Mouse (Mus musculus): Measurements from ENCODE around the gene Adgrg1.
A peak's percentile ranks its signal among the peaks of the same experiment; 100 is the strongest.

The Adgrg1 gene

GRCm38 (mm10) chr8:94974467-94975165 is at the start of gene Adgrg1:
Adgrg1 (plus strand) TSS chr8:94974751.
- DNase-seq, result no peak

- DNase-seq, result no peak
These were observed 46.3 kb upstream of the Adgrg1 start for GRCm38 (mm10) chr8:94928227-94928626.

- DNase-seq, result no peak
These were observed 40.6 kb upstream of the Adgrg1 start for GRCm38 (mm10) chr8:94933918-94934317.

- no peak for DNase-seq
These were observed 39.4 kb upstream of the Adgrg1 start for GRCm38 (mm10) chr8:94935172-94935571.

DNA sequence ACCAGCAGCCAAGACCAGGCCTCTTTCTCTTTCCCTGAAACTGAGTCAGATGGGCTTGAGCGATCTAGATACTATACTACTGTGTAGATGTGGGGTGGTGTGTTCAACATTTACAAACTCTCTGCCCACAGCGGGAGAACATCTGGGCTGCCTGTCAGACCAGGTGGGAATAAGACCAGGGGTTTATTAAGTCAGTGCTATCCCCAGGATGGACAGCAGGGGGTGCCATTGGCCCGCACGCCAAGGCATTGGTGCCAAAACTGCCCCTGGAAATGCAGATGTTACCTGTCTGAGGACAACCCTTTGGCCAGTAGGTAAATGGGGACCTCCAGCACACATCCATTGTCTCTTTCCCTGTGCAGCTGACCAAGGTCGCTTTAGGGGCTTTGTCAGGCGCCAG is 32.0 kb upstream of the Adgrg1 start:
- DNase-seq, result peak; percentile 44 to 65

DNA sequence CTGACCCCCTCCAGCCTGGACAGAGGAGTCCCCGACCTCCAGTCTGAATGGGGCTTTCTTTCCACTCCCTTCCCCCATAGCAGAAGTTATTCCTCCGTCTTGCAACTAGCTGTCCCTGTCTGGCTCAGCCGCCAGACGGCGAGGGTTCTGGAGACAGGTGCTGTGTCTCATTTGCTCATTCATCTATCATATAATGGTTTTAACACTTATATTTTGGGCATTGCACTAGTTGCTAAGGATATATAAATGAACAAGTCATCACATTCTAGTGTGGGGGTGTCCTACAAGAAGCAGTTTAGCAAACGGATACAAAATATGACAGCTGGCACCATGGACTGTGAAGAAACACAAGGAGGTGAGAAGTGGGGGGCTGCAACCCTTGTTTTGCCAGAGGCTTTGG is 29.4 kb upstream of the Adgrg1 start:
- DNase-seq, result no peak

GRCm38 (mm10) chr8:94948421-94948820 is 26.1 kb upstream of the Adgrg1 start:
- DNase-seq, result no peak

- DNase-seq, result no peak
These were observed 25.5 kb upstream of the Adgrg1 start for GRCm38 (mm10) chr8:94949010-94949409.

DNA sequence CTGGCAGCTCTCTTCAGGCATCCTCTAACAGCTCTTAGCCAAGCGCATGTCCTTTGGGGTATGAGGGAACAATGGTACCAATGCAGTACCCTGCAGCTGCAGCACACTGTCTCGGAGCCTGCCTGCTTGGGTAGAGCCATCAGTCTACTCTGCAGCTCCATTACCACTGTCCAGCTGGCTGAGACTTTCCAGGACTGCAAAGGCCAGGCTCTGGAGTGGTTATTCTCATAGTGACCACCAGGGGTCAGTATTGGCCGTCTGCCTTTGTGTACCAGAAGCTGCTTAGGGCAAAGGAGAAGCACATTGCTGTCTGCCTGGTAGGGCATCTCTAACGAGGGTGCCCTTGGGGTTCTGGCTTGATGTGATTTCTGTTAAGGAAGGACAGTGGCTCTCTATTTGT is 24.5 kb upstream of the Adgrg1 start:
- peak; percentile 83 to 87 for DNase-seq

- no peak for DNase-seq
These were observed 24.1 kb upstream of the Adgrg1 start for GRCm38 (mm10) chr8:94950458-94950857.

DNA sequence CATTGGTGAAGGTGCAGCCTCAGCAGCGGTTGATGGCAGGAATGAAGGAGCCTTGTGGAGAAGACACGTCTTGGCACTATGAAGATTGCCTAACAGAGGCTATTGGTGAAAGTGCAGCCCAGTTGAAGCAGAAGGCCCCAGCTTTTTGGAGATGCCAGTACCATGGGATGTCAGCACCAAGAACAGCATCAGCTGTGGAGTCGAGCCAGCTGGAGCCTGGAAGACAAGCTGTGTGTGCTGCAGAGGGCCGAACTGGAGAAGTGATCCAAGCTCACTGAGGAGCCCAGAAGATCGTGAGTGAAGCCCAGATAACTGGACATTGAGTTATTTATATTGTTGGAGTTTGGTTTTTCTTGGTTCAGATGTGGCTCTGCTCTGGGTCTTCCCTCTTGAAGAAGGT is 22.5 kb upstream of the Adgrg1 start:
- no peak for DNase-seq

DNA sequence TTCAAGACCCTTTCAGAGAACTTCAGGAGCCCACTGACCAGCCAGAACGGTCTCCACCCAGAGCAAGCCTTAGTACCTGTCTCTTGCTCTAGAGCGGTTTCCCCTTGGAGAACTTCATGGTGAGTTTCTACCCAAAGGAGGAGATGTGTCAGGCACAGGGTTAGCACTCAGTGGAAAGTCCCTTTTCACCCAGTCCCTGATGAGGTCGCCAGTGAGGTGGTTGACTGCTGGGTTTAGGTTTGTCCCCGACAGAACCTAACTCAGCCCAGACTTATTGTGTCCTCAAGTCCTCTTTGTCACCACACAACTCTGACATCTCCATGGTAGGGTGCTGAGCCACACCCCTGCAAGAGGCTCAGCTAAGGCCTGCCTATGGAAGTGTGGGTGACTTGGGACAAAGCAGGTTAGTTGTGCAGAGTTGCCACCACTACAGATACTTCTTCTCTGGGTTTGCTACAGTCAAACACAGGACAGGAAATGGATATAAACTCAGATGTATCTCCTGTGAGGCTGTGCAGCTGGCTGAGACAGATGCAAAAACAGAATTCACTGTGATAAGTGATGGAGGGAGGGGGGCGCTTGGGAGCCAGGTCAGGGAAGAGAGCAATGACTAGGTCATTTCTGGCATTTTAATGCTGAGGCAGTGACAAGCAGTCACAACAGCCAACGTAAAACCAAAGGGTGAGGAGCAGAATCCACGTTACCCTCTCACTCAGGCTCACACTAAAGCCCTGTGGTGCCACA is 20.8 kb upstream of the Adgrg1 start:
- DNase-seq, result no peak

- DNase-seq, result no peak
These were observed 20.2 kb upstream of the Adgrg1 start for GRCm38 (mm10) chr8:94954368-94954737.

- DNase-seq, result peak; percentile 19 to 29
These were observed 19.4 kb upstream of the Adgrg1 start for GRCm38 (mm10) chr8:94954921-94955758.

GRCm38 (mm10) chr8:94956078-94956574 is 18.4 kb upstream of the Adgrg1 start:
- no peak for DNase-seq

GRCm38 (mm10) chr8:94962201-94962600 is 12.3 kb upstream of the Adgrg1 start:
- DNase-seq, result no peak

DNA sequence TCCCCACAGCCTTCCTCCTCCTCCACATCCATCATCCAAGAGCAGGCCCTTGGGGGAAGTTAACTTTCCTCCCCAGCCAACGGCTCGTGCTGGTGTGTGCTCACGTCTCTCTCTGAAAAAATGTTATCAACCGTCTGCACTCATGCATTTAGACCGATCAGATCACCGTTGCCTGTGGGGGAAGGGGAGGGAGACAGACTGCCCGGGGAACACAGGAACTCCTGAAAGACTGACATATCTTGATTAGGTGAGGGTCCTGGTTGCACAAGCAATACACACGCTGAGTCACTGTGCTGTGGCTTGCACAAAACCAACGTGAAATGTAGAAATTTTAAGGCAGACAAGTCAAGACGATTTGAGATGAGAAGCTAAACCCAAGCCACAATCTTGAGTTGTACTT is 9.7 kb upstream of the Adgrg1 start:
- no peak for DNase-seq

GRCm38 (mm10) chr8:94966578-94966977 is 8.0 kb upstream of the Adgrg1 start:
- DNase-seq, result peak in 1 of 2 experiments; percentile 55

DNA sequence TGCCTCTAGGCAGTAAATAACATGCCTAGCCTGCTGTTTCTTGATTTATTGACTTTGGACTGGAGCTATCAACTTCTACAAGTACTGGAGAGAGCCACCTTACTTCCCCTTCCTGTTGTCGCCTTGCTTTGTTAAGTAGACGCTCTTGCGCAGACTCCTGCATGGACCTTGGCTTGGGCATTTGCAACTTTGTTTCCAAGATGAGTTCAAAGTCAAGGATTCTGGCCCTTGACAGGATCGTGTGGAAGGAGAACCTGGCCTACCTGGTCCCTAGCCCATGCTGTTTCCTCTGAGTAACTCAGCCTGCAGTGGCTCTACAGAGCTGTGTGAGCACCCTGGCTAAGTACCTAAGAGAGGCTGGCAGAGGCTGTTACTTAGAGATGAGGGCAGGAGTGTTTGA is 7.5 kb upstream of the Adgrg1 start:
- DNase-seq, result no peak

GRCm38 (mm10) chr8:94967554-94967953 is 7.0 kb upstream of the Adgrg1 start:
- DNase-seq, result peak in 1 of 2 experiments; percentile 61

DNA sequence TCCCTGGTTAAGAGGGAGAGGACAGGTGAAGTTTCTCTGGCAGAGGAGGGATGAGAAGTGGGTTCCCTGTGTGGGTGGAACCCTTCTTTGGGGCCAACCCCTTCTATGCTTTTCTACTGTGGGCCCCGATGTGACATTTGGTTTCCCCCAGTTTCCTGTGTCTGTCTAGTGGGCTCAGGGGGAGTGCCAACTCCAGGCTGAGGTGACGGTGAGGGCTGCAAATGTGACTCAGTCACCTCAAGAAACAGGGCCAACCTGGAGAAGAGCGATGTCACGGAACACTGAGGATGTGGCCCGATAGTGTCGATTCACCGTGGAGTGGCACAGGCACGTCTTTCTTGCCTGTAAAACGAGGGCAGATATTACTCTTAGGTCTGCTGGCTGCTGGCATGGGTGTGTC is 1.3 kb upstream of the Adgrg1 start:
- no peak for DNase-seq

DNA sequence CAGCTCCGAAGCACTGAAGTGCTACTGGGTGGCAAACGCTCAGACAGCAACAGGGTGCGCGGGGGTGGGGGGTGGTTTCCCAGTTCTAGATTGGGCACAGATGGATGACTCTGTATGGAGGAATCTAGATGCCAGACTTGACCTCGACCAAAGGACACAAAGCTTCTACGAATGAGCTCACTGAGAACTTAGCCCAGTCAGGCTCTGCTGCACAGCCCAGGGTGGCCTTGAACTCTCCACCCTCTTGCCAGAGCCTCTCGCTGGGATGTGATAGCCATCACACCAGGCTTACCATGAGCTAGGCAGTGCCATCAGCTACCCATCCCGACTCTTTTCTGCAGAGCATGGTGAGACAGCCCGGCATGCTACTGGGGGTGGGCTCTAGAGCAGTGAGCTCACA is 765 bp upstream of the Adgrg1 start:
- no peak for DNase-seq

- DNase-seq, result no peak
These were observed 2.3 kb downstream of the Adgrg1 start for GRCm38 (mm10) chr8:94976651-94977417.
